Mouse (Mus musculus) gastrocnemius, postnatal 36 days (tissue): ENCODE results near the gene Rps6ka1. TPM values are rescaled to one million over a fixed set of nuclear protein-coding genes. Genes with fewer than 3 reads are reported as not detected.
"Not testable (repeated sequence)": the region's sequence is repeated elsewhere in the genome, so short reads cannot be mapped to it uniquely, and the experiment has no call there.

Experiments
- DNase-seq, 2 experiments: peaks; one replicate each; pipeline ENCODE4 v3.0.0; 2022
- intact Hi-C: fragments of 180-260 bp; cut with DNase I; formaldehyde crosslinking; loops from one replicate; pipeline ENCODE4 v1.15.1; 2025
- long read RNA-seq, 2 experiments: library from polyadenylated mRNA; stranded (forward); transcript quantifications; one replicate each; pipeline ENCODE4 v2.0.0; 2021
- total RNA-seq, 2 experiments: library from RNA; stranded (reverse); gene quantifications; 2 replicates each; pipeline ENCODE4 v1.2.3; 2021

The Rps6ka1 gene
- 1 to 10 TPM; 4.9 to 6.1 TPM for total RNA-seq
- long read RNA-seq, experiment 1, partial matches to known transcripts: 0 of 5 reads
- long read RNA-seq, experiment 1, other reads (novel, unspliced or antisense): 2 of 5 reads
- long read RNA-seq, experiment 2, partial matches to known transcripts: 0 of 2 reads
- long read RNA-seq, experiment 2, other reads (novel, unspliced or antisense): 0 of 2 reads

DNA sequence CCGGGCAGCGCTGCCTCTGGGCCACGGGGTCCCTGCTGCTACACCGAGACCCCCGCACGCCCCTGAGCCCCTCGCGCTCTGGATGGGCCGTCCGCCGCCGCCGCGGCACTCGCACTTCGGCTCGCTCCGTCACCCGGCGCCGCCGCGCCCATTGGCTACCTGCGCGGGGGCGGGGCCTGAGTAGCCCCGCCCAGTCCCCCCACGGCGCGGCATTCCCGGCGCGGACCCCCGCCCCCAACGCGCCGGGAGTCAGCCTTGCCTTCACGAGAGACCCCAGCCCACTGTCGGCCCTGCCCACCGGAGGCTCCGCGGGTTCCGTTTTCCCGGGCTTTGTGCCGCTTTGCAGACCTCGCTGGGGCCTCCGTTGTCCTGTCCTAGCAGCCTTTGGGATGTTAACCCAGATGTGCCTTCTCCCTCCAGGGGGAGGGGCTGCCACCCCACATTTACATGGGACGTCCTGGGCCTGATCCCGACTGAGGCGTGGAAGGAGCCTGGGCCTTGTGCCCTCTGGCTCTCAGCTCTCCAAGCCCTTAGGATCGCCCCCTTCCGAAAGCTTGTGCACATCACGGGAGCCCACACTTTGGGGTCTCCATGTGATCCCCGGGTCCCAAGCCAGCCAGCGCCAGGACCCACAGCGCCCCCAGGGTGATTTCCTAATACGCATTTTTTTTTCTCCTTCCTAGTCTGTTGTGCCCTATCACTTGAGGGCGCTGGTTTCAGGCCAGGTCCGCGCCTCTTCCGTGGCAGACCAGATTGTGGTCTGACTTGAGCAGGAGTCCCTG is at the start of gene Rps6ka1:
Gene Rps6ka1, minus strand, starts transcription at position 126 of the 782 bp plus-strand sequence.
- intact Hi-C loops: no loop called here
- DNase-seq: peak; percentile 18 to 44

- intact Hi-C loops: no loop called here
- no peak for DNase-seq
These were observed 44.2 kb upstream of the Rps6ka1 start for GRCm38 (mm10) chr4:133931785-133932184.

DNA sequence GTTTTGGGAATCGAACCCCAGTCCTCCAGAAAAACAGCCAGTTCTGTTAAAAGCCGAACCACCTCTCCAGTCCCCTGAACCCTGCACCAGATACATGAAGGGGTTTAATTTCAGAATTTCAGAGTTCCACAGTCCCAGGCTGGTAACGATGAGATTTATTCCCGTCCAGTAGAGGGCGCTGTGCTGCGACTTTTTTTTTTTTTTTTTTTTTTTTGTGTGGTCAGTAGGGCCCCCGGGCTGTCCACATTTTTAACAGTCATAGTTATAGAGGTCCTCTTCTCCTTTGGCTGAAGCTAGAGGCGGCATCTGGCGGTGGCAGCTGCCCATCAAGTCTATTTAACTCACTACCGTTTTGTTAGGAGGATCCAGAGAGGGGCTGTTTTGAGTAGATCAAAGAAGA is 43.8 kb upstream of the Rps6ka1 start:
- DNase-seq: no peak
- intact Hi-C loops: no loop called here

DNA sequence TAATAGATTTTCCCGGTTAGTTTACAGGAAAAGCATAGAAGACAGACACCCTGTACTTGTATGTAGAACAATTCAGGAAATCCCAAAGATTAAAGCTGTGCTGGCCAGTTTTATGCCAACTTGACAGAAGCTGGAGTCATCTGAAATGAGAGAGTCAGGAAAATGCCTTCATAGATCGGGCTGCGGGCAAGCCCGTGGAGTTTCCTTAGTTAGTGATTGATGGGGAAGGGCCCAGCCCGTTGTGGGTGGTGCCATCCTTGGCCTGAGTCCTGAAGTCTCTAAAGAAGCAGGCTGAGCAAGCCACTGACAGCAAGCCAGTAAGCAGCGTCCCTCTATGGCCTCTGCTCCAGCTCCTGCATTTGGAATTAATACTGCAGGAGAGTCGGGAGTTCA is 41.7 kb upstream of the Rps6ka1 start:
- intact Hi-C loops: no loop called here
- DNase-seq: no peak

DNA sequence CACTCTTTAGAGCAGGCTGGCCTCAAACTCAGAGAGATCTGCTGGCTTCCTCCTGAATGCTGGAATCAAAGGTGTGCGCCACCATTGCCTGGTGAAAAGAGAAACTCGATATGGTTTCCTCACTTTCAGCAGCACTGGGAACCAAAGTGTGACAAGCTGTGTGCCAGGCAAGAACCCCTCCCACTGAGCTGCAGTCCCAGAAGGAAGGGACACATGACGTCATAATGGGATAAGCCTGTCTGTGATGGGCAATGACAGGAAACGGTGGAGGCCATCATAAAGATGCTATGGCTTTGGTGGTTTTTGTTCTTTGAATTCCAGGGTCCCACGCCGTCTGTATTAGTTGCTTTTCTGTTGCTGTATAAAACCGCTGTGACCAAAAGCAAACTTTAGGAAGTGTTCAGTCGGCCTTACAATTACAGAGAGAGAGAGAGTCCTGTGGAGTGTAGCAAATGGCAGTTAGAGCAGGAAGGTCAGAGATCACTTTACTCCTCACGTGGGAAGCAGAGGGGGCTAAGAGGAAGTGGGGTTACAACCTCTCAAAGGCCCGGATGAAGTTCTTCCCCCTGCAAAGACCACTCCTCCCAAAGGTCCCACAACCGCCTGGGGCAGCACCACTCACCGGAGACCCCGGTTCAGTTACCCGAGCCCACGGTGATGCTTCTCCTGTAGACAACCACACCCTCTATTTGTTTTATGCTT is 41.1 kb upstream of the Rps6ka1 start:
- no peak for DNase-seq

DNA sequence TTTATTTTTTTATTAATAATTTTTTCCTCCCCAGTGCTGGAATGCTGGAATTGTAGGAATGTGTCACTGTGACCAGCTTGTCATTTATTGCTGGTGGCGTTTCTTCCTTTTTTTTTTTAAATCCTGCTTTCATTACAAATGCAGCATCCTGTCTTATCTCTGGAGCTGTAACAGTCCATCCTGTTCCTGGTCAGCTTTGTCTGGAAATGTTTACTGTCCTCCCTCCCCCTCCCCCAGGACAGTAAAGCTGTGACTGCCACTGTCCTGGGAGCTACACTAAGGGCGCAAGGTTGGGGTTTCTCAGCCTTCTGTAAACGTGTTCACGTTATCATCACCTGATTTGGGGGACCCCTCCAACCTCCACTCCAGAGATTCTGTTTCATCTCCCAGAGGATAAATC is 37.6 kb upstream of the Rps6ka1 start:
- DNase-seq: no peak
- intact Hi-C loops: no loop called here

More for the DNA sequence above, 41.1 kb upstream of the Rps6ka1 start:
- intact Hi-C loops: no loop called here

DNA sequence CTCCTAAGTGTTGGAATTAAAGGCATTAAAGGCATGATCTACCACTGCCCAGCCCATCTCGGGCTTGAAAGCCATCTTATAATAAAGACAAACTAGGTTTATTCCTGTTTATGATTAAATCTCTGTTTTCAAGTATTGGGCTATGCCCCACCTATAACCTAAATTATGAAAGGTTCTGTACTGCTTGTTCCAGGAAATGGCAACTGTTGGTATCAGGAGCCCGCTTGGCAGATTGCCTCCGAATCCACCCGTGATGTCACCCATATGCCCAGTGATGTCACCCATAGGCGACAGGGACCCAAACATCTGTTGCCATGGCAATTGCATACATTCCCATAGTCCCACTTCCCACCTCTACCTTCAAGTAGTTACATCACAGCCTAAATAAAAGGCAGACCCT is 36.1 kb upstream of the Rps6ka1 start:
- intact Hi-C loops: no loop called here
- DNase-seq: no peak

GRCm38 (mm10) chr4:133918093-133918825 is 30.7 kb upstream of the Rps6ka1 start:
- intact Hi-C loops: not testable (repeated sequence)
- DNase-seq: peak in 1 of 2 experiments; percentile 27

DNA sequence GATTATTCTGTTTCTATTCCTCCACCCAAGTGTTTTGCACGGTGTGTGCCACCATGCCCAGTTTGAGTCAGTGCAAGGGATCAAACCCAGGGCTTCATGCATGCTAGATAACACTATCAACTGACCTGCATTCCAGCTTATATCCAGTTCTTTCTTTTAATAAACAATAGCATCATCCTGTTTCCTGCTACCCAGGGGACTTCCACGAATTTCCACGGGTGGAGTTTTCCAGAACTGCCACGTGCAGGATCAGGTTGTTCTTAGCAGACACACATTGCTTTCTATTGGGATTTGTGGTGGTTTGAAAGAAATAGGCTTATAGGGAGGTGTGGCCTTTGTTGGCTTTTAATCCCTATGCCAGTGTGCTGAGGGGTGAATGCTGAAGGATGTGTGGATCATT is 24.4 kb upstream of the Rps6ka1 start:
- DNase-seq: no peak
- intact Hi-C loops: loop anchor here (2.0 kb wide), 3 partner anchors 55 to 327 kb away; partner anchors contain the start of gene Gpn2

DNA sequence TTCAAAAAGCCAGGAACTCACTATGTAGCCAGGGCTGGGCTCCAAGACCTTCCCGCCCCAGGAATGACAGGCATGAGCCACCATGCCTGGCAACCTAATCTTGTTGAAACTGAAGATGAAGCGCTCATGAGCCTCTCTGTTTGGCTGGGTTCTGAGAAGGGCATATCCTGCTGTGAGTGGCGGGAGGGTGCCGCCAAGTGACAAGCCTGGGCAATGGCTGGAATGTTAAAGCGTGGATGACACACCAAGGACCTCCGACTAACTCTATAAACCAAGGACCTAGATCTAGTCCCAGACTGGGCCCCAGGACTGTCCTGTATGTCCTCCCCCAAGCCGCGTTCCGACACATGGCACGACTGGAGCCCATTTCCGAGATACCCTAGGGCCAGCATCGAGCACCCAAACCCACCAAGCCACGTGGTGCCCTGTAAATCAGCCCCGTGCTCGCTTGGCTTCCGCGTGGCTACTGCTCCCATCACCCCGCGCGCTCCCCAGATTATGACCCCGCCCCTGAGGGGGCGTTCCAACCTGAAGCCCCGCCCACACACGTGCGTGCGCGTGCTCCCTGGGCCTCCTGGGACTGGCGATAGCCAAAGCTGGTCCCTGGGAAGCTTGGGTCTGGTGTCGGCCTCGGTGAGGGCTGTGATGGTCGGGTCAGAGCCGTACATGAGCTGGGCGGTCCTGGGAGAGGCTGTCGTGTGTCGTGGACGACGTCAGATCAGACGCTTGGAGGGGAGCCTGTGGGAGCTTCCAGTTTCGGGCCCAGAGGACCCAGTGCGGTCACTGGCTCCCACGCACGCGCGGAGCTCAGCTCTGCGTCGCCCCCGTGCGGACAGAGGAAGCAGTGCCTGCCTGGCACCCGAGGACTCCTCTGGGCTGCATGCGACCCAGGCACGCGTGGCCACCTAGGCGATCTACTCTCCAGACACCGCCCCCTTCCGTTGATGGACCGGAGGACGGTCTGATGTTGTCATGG is 22.9 kb upstream of the Rps6ka1 start:
- peak; percentile 88 to 94 for DNase-seq
- intact Hi-C loops: loop anchor here (2.0 kb wide), 2 partner anchors 56 to 74 kb away; no protein-coding TSS in a partner anchor

GRCm38 (mm10) chr4:133908051-133908450 is 20.5 kb upstream of the Rps6ka1 start:
- intact Hi-C loops: no loop called here
- DNase-seq: no peak

- DNase-seq: no peak
- intact Hi-C loops: no loop called here
These were observed 19.5 kb upstream of the Rps6ka1 start for GRCm38 (mm10) chr4:133907086-133907485.

DNA sequence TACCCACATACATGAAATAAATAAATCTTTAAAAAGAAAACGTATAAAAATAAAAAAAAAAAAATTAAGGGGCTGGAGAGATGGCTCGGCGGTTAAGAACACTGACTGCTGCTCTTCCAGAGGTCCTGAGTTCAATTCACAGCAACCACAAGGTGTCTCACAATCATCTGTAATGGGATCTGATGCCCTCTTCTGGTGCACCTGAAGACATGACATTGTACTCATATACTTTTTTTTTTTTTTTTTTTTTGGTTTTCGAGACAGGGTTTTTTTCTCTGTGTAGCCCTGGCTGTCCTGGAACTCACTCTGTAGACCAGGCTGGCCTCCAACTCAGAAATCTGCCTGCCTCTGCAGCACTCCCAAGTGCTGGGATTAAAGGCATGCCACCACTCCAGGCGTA is 18.7 kb upstream of the Rps6ka1 start:
- DNase-seq, intact Hi-C loops: not testable (repeated sequence)

DNA sequence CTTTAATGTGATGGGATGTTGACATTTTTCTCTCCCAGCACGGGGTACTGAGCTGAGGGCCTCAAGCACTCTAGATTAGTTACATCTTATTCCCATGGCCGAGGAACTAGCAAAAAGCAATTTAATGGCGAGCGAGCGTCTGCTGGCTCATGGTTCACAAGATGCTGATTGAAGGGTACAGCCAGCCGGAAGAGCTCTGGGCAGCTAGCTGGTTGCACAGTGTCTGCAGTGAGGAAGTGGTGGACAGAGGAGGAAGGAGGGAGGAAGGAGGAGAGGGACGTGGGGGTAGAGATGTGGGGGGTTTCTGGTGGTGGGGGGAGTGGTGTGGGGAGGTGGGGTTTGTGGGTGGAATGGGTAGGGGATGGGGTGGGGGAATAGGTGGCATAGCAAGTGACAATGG is 17.6 kb upstream of the Rps6ka1 start:
- intact Hi-C loops: no loop called here
- no peak for DNase-seq

DNA sequence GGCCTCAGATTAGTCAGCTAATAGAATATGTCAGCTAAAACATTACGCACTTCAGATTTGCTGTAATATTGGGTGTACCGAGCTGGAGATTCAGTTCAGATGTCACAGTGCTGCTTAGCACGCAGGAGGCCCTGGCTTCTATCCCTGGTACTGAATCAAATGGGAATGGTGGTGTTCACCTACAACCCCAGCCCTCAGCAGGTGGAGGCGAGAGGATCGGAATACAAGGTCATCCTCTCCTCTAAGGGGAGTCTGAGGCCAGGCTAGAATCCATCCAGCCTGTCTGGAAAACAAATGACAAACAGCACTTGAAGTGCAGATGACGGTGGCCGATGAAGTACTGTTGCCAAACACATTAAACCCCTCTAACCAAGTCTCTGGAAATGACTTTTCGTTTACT is 16.7 kb upstream of the Rps6ka1 start:
- DNase-seq: no peak
- intact Hi-C loops: no loop called here

DNA sequence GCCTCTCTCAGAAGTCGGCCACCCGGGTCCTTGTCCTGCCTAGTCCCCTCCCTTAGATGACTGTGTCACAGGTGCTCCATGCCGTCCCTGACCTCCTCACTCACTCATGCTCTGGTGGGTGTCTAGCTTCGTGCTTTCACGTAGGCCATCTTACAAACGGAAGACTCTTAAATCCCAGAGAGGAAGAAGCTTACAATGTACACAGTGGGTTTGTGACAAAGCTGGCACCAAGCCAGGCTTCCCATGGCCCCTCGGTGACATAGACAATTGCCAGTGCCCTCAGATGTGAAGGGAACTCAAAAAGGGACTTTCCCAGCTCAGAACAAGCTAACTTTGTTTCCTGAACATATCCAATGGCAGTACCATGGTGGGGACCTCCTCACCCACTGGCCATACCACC is 15.8 kb upstream of the Rps6ka1 start:
- intact Hi-C loops: no loop called here
- no peak for DNase-seq

DNA sequence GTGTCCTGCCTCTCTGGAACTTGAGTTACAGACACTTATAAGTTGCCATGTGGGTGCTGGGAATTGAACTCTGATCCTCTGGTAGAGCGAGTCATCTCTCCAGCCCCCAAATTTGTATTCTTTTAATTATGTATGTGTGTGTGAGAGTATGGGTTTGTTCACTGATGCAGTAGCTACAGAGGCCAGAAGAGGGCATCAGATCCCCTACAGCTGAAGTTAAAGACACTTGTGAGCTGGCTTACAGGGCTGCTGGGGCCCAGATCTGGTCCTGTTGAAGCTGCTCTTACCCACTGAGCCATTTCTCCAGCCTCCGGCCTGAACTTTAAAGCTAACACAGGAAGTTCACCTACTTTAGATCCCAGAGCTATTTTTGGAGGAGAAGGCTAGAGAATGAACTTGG is 14.9 kb upstream of the Rps6ka1 start:
- no peak for DNase-seq
- intact Hi-C loops: no loop called here

- no peak for DNase-seq
- intact Hi-C loops: no loop called here
These were observed 13.3 kb upstream of the Rps6ka1 start for GRCm38 (mm10) chr4:133900887-133901286.

DNA sequence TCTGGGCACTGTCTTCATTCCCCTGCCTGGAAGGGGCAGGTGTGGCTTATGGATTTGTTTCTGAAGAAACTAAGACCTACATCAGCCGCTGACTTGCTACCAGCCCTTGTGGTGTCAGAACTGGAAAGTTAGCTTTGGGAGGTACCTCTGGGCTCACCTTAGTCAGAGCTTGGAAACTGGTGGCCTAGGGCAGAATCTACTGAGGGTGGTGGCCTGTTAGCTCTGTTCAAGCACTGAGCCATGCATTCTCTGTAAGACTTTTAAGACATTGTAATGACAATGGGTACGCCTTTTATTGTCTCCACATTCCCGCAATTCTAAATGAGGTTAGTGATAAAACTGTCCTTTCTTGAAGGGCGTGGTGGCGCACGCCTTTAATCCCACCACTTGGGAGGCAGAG is 12.8 kb upstream of the Rps6ka1 start:
- no peak for DNase-seq
- intact Hi-C loops: no loop called here
